Mouse (Mus musculus): ENCODE results near the gene Nit1. TPM values are rescaled to one million over a fixed set of nuclear protein-coding genes. Genes with fewer than 3 reads are reported as not detected.
A peak's percentile ranks its signal among the peaks of the same experiment; 100 is the strongest.

The Nit1 gene
- total RNA-seq (2021): 10 to 100 TPM; 19.3 to 25.3 TPM
- long read RNA-seq, experiment 1, transcript Nit1-202 (7 exons, 1,335 nt): major isoform, 5 of 36 reads
- long read RNA-seq, experiment 1, partial matches to known transcripts: 2 of 36 reads
- long read RNA-seq, experiment 1, other reads (novel, unspliced or antisense): 26 of 36 reads
- long read RNA-seq, experiment 2, partial matches to known transcripts: 1 of 22 reads
- long read RNA-seq, experiment 2, other reads (novel, unspliced or antisense): 15 of 22 reads

GRCm38 (mm10) chr1:171345225-171346094 lies at the start of gene Nit1, which contains the start of gene Pfdn2:
Gene Nit1 (minus strand): TSS chr1:171345646.
Gene Pfdn2 (plus strand): TSS chr1:171345670.
- DNase-seq: peak; percentile 92
- intact Hi-C loops (cut with DNase I; ENCODE audit: low total_unique reads): no loop called here

GRCm38 (mm10) chr1:171390101-171390500 lies 44.7 kb upstream of the Nit1 start:
- DNase-seq: no peak
- intact Hi-C loops (cut with DNase I; ENCODE audit: low total_unique reads): no loop called here

- peak; percentile 27 for DNase-seq
- intact Hi-C loops (cut with DNase I; ENCODE audit: low total_unique reads): loop anchor here (10.0 kb wide), 1 partner anchor 176 kb away; no protein-coding TSS in a partner anchor
Observed at GRCm38 (mm10) chr1:171388376-171389102, 43.1 kb upstream of the Nit1 start, which contains the start of gene Arhgap30. Gene Arhgap30 (plus strand): TSS chr1:171388954.

- DNase-seq: no peak
- intact Hi-C loops (cut with DNase I; ENCODE audit: low total_unique reads): loop anchor here (10.0 kb wide), 1 partner anchor 178 kb away; no protein-coding TSS in a partner anchor
Observed at GRCm38 (mm10) chr1:171387099-171387498, 41.7 kb upstream of the Nit1 start.

GRCm38 (mm10) chr1:171385171-171385570 lies 39.7 kb upstream of the Nit1 start:
- no peak for DNase-seq
- intact Hi-C loops (cut with DNase I; ENCODE audit: low total_unique reads): loop anchor here (10.0 kb wide), 1 partner anchor 180 kb away; no protein-coding TSS in a partner anchor

GRCm38 (mm10) chr1:171384361-171384760 lies 38.9 kb upstream of the Nit1 start:
- intact Hi-C loops (cut with DNase I; ENCODE audit: low total_unique reads): loop anchor here (10.0 kb wide), 1 partner anchor 180 kb away; no protein-coding TSS in a partner anchor
- DNase-seq: no peak

- intact Hi-C loops (cut with DNase I; ENCODE audit: low total_unique reads): loop anchor here (10.0 kb wide), 1 partner anchor 183 kb away; no protein-coding TSS in a partner anchor
- DNase-seq: no peak
Observed at GRCm38 (mm10) chr1:171382096-171382620, 36.7 kb upstream of the Nit1 start.

GRCm38 (mm10) chr1:171379935-171380599 lies 34.6 kb upstream of the Nit1 start:
- DNase-seq: peak; percentile 78
- intact Hi-C loops (cut with DNase I; ENCODE audit: low total_unique reads): loop anchor here (10.0 kb wide), 1 partner anchor 185 kb away; no protein-coding TSS in a partner anchor

GRCm38 (mm10) chr1:171378298-171378697 lies 32.9 kb upstream of the Nit1 start:
- DNase-seq: no peak
- intact Hi-C loops (cut with DNase I; ENCODE audit: low total_unique reads): no loop called here

GRCm38 (mm10) chr1:171375646-171376097 lies 30.2 kb upstream of the Nit1 start:
- intact Hi-C loops (cut with DNase I; ENCODE audit: low total_unique reads): no loop called here
- no peak for DNase-seq

GRCm38 (mm10) chr1:171373946-171374345 lies 28.5 kb upstream of the Nit1 start:
- intact Hi-C loops (cut with DNase I; ENCODE audit: low total_unique reads): no loop called here
- no peak for DNase-seq

GRCm38 (mm10) chr1:171372880-171373279 lies 27.4 kb upstream of the Nit1 start:
- DNase-seq: no peak
- intact Hi-C loops (cut with DNase I; ENCODE audit: low total_unique reads): no loop called here

GRCm38 (mm10) chr1:171369845-171370556 lies 24.6 kb upstream of the Nit1 start, which contains the start of gene Nectin4:
Gene Nectin4 (plus strand): TSS chr1:171370099.
- intact Hi-C loops (cut with DNase I; ENCODE audit: low total_unique reads): no loop called here
- no peak for DNase-seq

- intact Hi-C loops (cut with DNase I; ENCODE audit: low total_unique reads): no loop called here
- DNase-seq: no peak
Observed at GRCm38 (mm10) chr1:171365934-171366333, 20.5 kb upstream of the Nit1 start.

GRCm38 (mm10) chr1:171361106-171362103 lies 16.0 kb upstream of the Nit1 start:
- peak; percentile 65 for DNase-seq
- intact Hi-C loops (cut with DNase I; ENCODE audit: low total_unique reads): loop anchor here (2.0 kb wide), 1 partner anchor 115 kb away; no protein-coding TSS in a partner anchor

- peak; percentile 88 for DNase-seq
- intact Hi-C loops (cut with DNase I; ENCODE audit: low total_unique reads): loop anchor here (2.0 kb wide), 1 partner anchor 116 kb away; no protein-coding TSS in a partner anchor
Observed at GRCm38 (mm10) chr1:171360656-171361055, 15.2 kb upstream of the Nit1 start, which contains the start of gene Klhdc9. Gene Klhdc9 (minus strand): TSS chr1:171360798.
